Mouse (Mus musculus): ENCODE measurements around the gene Tbx15. TPM values are rescaled to one million over a fixed set of nuclear protein-coding genes. Genes with fewer than 3 reads are reported as not detected.
"Not testable (repeated sequence)": the region's sequence is repeated elsewhere in the genome, so short reads cannot be mapped to it uniquely, and the experiment has no call there.

The Tbx15 gene
- total RNA-seq, 2 experiments from 2014 or later = 105 to 145 TPM

- DNase-seq = no peak
Measured at GRCm38 (mm10) chr3:99291386-99291785, 51.2 kb downstream of the Tbx15 start.

GRCm38 (mm10) chr3:99292531-99292931, 52.4 kb downstream of the Tbx15 start:
- Histone ChIP-seq H3K4me3 (no peak overlapping the region), H3K27ac (peak overlapping the region; percentile 89)
- no peak for TF ChIP-seq CTCF (IDR thresholded peaks at IDR 0.05)
- DNase-seq = peak; percentile 76
- intact Hi-C loops (cut with DNase I) = no loop called here

More at GRCm38 (mm10) chr3:99291386-99291785, 51.2 kb downstream of the Tbx15 start:
- Histone ChIP-seq H3K4me3 (no peak overlapping the region), H3K27ac (peak overlapping the region; percentile 89)
- no peak for TF ChIP-seq CTCF (IDR thresholded peaks at IDR 0.05)
- intact Hi-C loops (cut with DNase I) = no loop called here

DNA sequence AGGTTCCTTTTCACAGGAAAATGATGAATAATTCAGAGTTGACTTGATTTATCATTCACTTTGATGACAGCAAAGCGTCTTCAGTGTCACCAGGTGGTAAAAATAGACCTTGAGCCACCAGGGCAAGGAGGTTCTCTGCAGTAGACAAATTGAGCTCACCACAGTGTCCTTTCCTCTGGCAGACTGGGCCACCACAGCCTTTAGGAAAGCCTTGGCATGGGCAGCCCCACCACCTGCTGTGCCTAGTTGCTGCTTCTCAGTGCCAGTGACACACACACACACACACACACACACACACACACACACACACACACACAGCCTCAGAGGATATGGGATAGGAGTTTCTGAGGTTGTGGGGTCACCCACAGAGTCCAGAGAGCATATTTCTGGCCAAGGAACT, 54.0 kb downstream of the Tbx15 start:
- H3K4me3 ChIP-seq; intact Hi-C loops (cut with DNase I): not testable (repeated sequence)
- peak overlapping the region; percentile 89 for H3K27ac ChIP-seq
- DNase-seq = peak; percentile 91

GRCm38 (mm10) chr3:99295301-99295700, 55.1 kb downstream of the Tbx15 start:
- no peak overlapping the region for H3K4me3 ChIP-seq
- TF ChIP-seq CTCF (IDR thresholded peaks at IDR 0.05) = no peak
- H3K27ac ChIP-seq = peak overlapping the region; percentile 84
- intact Hi-C loops (cut with DNase I) = loop anchor here (5.0 kb wide), 1 partner anchor 527 kb away; no protein-coding TSS in a partner anchor
- DNase-seq = no peak

- no peak overlapping the region for H3K4me3 ChIP-seq
- intact Hi-C loops (cut with DNase I) = loop anchor here (2.0 to 5.0 kb wide), 2 partner anchors 41 to 526 kb away; no protein-coding TSS in a partner anchor
- TF ChIP-seq CTCF (IDR thresholded peaks at IDR 0.05) = no peak
- H3K27ac ChIP-seq = peak overlapping the region; percentile 84
- DNase-seq = peak; percentile 85
Measured at GRCm38 (mm10) chr3:99296186-99296585, 56.0 kb downstream of the Tbx15 start.

GRCm38 (mm10) chr3:99300846-99301245, 60.7 kb downstream of the Tbx15 start:
- TF ChIP-seq CTCF (IDR thresholded peaks at IDR 0.05) = no peak
- H3K27ac ChIP-seq = peak overlapping the region; percentile 80
- no peak overlapping the region; the same call in 1 of the 2 replicates for H3K4me3 ChIP-seq
- DNase-seq = no peak
- intact Hi-C loops (cut with DNase I) = loop anchor here (5.0 kb wide), 1 partner anchor 436 kb away; no protein-coding TSS in a partner anchor

DNA sequence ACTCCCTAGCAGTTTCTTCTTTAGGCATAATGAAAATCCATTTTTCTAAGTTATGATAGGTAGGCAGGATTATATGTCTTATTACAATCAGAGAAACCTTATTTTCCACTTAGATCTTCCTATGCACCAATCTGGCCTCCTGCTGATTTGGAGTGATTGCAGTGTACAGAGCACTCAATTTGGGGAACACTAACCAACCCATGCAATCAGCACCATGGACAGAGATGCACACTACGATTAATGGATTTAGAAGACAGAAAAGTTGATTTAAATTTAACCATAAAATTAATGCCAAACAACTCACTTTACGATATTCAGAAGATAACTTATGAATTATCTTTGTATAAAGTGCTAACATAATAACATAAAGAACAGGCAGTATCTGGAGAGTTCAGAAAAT, 70.7 kb downstream of the Tbx15 start:
- no peak for DNase-seq
- Histone ChIP-seq H3K4me3 (no peak overlapping the region), H3K27ac (no peak overlapping the region)
- intact Hi-C loops (cut with DNase I) = no loop called here
- no peak for TF ChIP-seq CTCF (IDR thresholded peaks at IDR 0.05)

DNA sequence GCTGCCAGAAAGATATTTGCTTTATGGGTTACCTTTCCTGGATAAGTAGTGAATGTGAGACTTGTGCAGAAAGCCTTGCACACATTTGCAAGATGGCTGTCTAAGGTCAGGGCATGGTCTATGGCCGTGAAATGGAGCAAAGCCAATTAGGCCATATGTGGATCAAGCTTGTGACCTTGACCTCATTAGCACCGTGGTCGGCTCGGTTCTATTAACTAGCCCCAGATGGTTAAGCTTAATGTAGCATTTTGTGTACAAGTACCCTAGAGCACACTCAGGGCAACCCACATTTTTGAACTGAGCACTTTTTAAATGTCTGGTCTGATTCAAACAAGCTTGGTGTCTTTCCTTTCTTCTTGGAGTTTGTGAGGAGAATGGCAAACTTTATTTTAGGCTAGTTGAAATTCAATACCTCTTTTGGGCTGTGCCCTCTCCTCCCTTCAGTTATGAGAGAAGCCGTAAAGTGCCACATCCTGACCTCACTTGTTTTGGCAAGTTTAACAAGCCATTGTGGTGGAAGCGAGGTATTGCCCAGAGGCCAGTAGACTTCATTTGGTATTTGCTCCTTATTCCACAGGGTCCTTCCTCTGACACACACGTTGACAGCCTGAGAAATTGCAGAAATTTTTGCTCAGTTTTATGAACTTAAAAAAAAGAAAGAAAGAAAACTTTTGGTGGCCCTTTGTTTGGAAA, 71.9 kb downstream of the Tbx15 start:
- Histone ChIP-seq H3K4me3 (no peak overlapping the region), H3K27ac (no peak overlapping the region)
- no peak for TF ChIP-seq CTCF (IDR thresholded peaks at IDR 0.05)
- DNase-seq = no peak
- intact Hi-C loops (cut with DNase I) = no loop called here

GRCm38 (mm10) chr3:99322345-99322744, 82.2 kb downstream of the Tbx15 start:
- TF ChIP-seq CTCF (IDR thresholded peaks at IDR 0.05) = no peak
- Histone ChIP-seq H3K4me3 (no peak overlapping the region), H3K27ac (no peak overlapping the region)
- intact Hi-C loops (cut with DNase I) = no loop called here
- DNase-seq = no peak

DNA sequence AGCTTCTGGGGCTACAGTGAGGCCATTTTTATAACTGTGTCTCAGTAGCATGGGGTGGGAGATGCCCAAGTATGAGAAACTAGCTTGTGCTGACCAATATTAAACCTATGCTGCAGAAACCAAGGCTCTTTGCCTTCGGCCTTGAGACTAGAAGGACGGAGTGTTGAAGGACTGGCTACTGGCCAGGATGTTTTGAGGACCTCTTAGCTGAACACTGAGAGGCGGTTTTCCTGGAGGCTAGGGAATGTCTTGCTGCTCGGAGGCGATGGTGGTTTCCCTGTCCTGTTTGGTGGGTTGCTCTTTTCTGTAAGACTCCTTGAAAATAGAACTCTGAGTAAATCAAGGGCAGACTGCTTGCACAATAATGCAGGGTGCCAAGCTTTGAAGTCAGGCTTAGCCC, 89.1 kb downstream of the Tbx15 start:
- no peak for TF ChIP-seq CTCF (IDR thresholded peaks at IDR 0.05)
- intact Hi-C loops (cut with DNase I) = no loop called here
- no peak for DNase-seq
- no peak overlapping the region for H3K4me3 ChIP-seq
- H3K27ac ChIP-seq = no peak overlapping the region

DNA sequence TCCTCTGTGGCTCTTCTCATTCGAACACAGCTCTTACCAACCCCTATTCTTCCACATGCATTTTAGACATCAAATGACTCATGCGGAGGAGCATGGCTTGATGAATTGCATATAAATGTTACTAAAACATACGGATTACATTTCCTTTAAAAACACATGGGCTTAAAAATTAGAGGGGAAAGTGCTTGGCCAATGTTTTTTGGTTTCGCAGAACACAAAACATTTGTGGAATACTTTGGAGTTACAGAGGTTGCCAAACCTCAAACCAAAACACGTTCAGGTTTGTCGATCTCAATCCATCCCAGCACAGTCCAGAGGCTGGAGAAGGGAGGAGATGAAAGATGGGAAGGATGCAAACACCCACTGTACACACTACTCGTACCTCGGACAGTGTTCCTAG, 90.9 kb downstream of the Tbx15 start:
- TF ChIP-seq CTCF (IDR thresholded peaks at IDR 0.05) = no peak
- intact Hi-C loops (cut with DNase I) = loop anchor here (10.0 kb wide), 1 partner anchor 604 kb away; no protein-coding TSS in a partner anchor
- Histone ChIP-seq H3K4me3 (no peak overlapping the region), H3K27ac (no peak overlapping the region)
- DNase-seq = no peak

DNA sequence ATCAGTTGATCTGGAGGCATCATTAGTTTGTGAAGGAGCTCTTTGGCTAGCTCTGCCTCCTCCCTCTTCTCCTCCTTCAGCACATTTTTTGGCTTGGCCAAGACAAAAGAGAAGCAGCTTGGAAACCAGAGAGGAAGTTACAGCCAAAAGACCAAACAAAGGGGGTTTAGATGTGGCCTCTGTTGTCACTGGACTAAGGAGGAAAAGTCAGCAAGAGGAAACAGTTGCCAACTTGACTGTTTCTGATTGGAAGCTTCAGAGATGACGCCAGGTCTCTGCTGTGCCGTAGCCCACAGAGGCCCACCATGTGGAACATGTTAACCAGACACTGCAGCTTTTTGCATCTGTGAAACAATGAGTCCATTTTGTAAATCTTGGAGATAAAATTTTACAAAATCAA, 96.7 kb downstream of the Tbx15 start:
- intact Hi-C loops (cut with DNase I) = loop anchor here (10.0 kb wide), 1 partner anchor 598 kb away; no protein-coding TSS in a partner anchor
- Histone ChIP-seq H3K27ac (peak overlapping the region; percentile 35), H3K4me3 (no peak overlapping the region)
- DNase-seq = no peak
- no peak for TF ChIP-seq CTCF (IDR thresholded peaks at IDR 0.05)

GRCm38 (mm10) chr3:99338756-99339155, 98.6 kb downstream of the Tbx15 start:
- peak overlapping the region; percentile 61 for H3K27ac ChIP-seq
- DNase-seq = peak; percentile 69
- intact Hi-C loops (cut with DNase I) = loop anchor here (10.0 kb wide), 1 partner anchor 596 kb away; no protein-coding TSS in a partner anchor
- TF ChIP-seq CTCF (IDR thresholded peaks at IDR 0.05) = no peak
- H3K4me3 ChIP-seq = no peak overlapping the region

GRCm38 (mm10) chr3:99340021-99340420, 99.8 kb downstream of the Tbx15 start:
- intact Hi-C loops (cut with DNase I) = no loop called here
- H3K4me3 ChIP-seq = no peak overlapping the region
- no peak overlapping the region for H3K27ac ChIP-seq
- no peak for TF ChIP-seq CTCF (IDR thresholded peaks at IDR 0.05)
- DNase-seq = no peak

Measured in gastrocnemius, adult 2 months (tissue).